Mouse (Mus musculus) CH12.LX (cell line): ENCODE results near the gene Clec10a.

Source experiments
- CTCF ChIP-seq, 2 experiments: IDR thresholded peaks in 1 of 2; conservative IDR thresholded peaks in 1 of 2; 2 replicates each; pipeline ENCODE4 v1.5.1; 2011 to 2012; ENCODE audit warnings: low read depth in 2 of 2, low read length in 2 of 2, improper control_type of control experiment in 1 of 2, inconsistent platforms in 1 of 2, mild to moderate bottlenecking in 1 of 2, moderate library complexity in 1 of 2
- IRF4 ChIP-seq: IDR thresholded peaks from 2 replicates; pipeline ENCODE4 v1.6.1; 2014; ENCODE audit warnings: low read depth, mild to moderate bottlenecking, inconsistent platforms, low read length, improper control_type of control experiment
- JUN ChIP-seq: IDR thresholded peaks from 2 replicates; pipeline ENCODE4 v1.6.1; 2011; ENCODE audit warnings: low read depth, mild to moderate bottlenecking, low read length, improper control_type of control experiment, moderate library complexity; ENCODE audit not compliant: insufficient read depth
- JUND ChIP-seq: conservative IDR thresholded peaks from 2 replicates; pipeline ENCODE4 v1.6.1; 2011; ENCODE audit warnings: low read depth, low read length, improper control_type of control experiment
- MAFK ChIP-seq: IDR thresholded peaks from 2 replicates; pipeline ENCODE4 v1.6.1; 2011; ENCODE audit warnings: low read length, improper control_type of control experiment; ENCODE audit not compliant: insufficient replicate concordance
- MEF2A ChIP-seq: IDR thresholded peaks from 2 replicates; pipeline ENCODE4 v1.6.1; 2014; ENCODE audit warnings: low read depth, mild to moderate bottlenecking, inconsistent platforms, low read length, improper control_type of control experiment, borderline replicate concordance
- POLR2A ChIP-seq: IDR thresholded peaks from 2 replicates; pipeline ENCODE4 v1.6.1; 2011; ENCODE audit warnings: low read depth, mild to moderate bottlenecking, improper control_type of control experiment, low read length
- SIN3A ChIP-seq: IDR thresholded peaks from 2 replicates; pipeline ENCODE4 v1.6.1; 2012; ENCODE audit warnings: low read length, improper control_type of control experiment, inconsistent platforms

- no peak for TF ChIP-seq JUND
- TF ChIP-seq JUN, result no peak
- no peak for TF ChIP-seq MAFK
- TF ChIP-seq IRF4, result no peak
- TF ChIP-seq CTCF (conservative IDR thresholded peaks at IDR 0.05 in 1 of 2, IDR thresholded peaks at IDR 0.05 in 1 of 2; ENCODE audit: low read depth in 2 of 2, low read length in 2 of 2), result no peak
- no peak for TF ChIP-seq POLR2A
- TF ChIP-seq MEF2A, result no peak
- TF ChIP-seq SIN3A, result no peak
Measured at GRCm38 (mm10) chr11:70207283-70207682, 51.3 kb downstream of the Clec10a start.
